Mouse (Mus musculus) lung, embryonic 14.5 days (tissue): ENCODE results near the gene Sytl2. TPM values are rescaled to one million over a fixed set of nuclear protein-coding genes. Genes with fewer than 3 reads are reported as not detected.
A peak's percentile ranks its signal among the peaks of the same experiment; 100 is the strongest.

ENCODE experiments used
- ATAC-seq: fragments of 200-750 bp; cut with Nextera tagmentation; 2 replicates; pipeline ENCODE4 v1.8.0; 2017; ENCODE audit warnings: mild to moderate bottlenecking, moderate TSS enrichment, moderate library complexity; ENCODE audit not compliant: insufficient read depth
- DNase-seq: peaks from one replicate; pipeline ENCODE4 v3.0.0-alpha.2; 2015
- H3K27ac ChIP-seq: fragments of 300-500 bp; sonication (generic); 2 replicates; pipeline ENCODE4 v1.5.1; 2014; ENCODE audit warnings: low read depth, mild to moderate bottlenecking, moderate library complexity
- H3K27me3 ChIP-seq: fragments of 300-500 bp; sonication (generic); 2 replicates; pipeline ENCODE4 v1.6.1; 2014; ENCODE audit warnings: low read length, control low read depth; ENCODE audit not compliant: insufficient read depth
- H3K36me3 ChIP-seq: fragments of 300-500 bp; sonication (generic); 2 replicates; pipeline ENCODE4 v1.6.1; 2014; ENCODE audit warnings: control low read depth; ENCODE audit not compliant: insufficient read depth
- H3K4me1 ChIP-seq: fragments of 300-500 bp; sonication (generic); 2 replicates; pipeline ENCODE4 v1.6.1; 2014; ENCODE audit warnings: antibody characterized with exemption, control low read depth; ENCODE audit not compliant: insufficient read depth
- H3K4me2 ChIP-seq: fragments of 300-500 bp; sonication (generic); 2 replicates; pipeline ENCODE4 v1.6.1; 2014; ENCODE audit warnings: mild to moderate bottlenecking
- H3K4me3 ChIP-seq: fragments of 300-500 bp; sonication (generic); 2 replicates; pipeline ENCODE4 v1.5.1; 2014; ENCODE audit warnings: low read depth, low read length
- H3K9ac ChIP-seq: fragments of 300-500 bp; sonication (generic); 2 replicates; pipeline ENCODE4 v1.6.1; 2014
- H3K9me3 ChIP-seq: fragments of 300-500 bp; sonication (generic); 2 replicates; pipeline ENCODE4 v1.6.1; 2016; ENCODE audit warnings: low read depth, low read length, control low read depth
- CTCF ChIP-seq: IDR thresholded peaks from 2 replicates; pipeline ENCODE4 v1.5.1; 2016; ENCODE audit warnings: antibody characterized with exemption, low read depth
- WGBS: fragments of 180-500 bp; shearing (Covaris S2); extraction: QIAGEN DNeasy Blood & Tissue Kit; methylation state at CpG from one replicate; pipeline ENCODE4 v1.1.7; 2014; 5-methylcytosine and 5-hydroxymethylcytosine counted together
- polyA plus RNA-seq: library from polyadenylated mRNA; unstranded; fragments of >200 nt; fragmentation: Nextera tagmentation; extraction: Ambion mirVana; gene quantifications from 2 replicates; pipeline ENCODE4 v1.2.1, GENCODE M21; 2014

Sytl2 gene
- polyA plus RNA-seq, 1 experiment from 2014 or later, result 4.0 TPM

DNA sequence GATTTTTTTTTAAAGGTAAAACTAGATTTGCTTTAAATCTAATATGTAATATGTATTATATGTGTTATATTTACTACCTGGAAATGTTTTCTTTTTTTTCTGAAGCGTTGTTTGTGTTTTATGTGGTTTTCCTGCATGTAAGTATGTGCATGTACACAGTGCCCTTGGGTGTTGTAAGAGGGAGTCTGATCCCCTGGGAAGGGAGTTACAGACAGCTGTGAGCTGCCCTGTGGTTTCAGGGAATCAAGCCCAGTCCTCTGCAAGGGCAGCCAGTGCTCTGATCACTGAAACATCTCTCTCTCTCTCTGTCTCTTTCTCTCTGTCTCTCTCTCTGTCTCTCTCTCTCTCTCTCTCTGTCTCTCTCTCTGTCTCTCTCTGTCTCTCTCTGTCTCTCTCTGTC, 19.3 kb upstream of the Sytl2 start:
- no peaks in the 10 kb centered on the region for H3K9me3 ChIP-seq
- H3K27ac ChIP-seq, result no peak overlapping the region
- no peak overlapping the region for H3K4me3 ChIP-seq
- ATAC-seq (no peak), DNase-seq (no peak)
- H3K9ac ChIP-seq, result no peak overlapping the region
- no peak for TF ChIP-seq CTCF
- no peaks in the 10 kb centered on the region for H3K36me3 ChIP-seq
- 84% methylated on average over 1 of the region's 1 CpGs for whole genome bisulfite sequencing
- H3K4me1 ChIP-seq, result no peaks in the 10 kb centered on the region
- H3K4me2 ChIP-seq, result no peak overlapping the region
- no peaks in the 10 kb centered on the region for H3K27me3 ChIP-seq

DNA sequence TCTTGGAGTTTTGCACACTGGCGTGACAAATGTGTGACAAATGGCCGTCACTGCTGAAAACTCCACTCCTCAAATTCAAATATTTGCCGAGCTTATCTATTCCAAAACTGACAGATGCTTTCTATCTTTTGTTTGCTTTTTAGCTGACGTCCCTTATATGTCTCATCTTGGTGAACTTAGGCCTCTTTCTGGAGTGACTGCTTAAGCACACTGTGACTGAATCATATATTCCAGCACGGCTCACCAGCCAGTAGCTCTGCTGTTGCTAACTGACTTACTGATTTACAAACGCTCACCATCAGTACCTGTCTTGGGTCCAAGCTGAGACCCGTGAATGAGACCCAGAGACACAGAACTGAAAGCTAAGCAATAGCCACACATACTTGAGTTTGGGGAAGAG, 17.3 kb upstream of the Sytl2 start:
- peak; percentile 28 for DNase-seq
- Histone ChIP-seq H3K27ac (no peak overlapping the region), H3K9ac (no peak overlapping the region), H3K27me3 (no peaks in the 10 kb centered on the region), H3K9me3 (no peaks in the 10 kb centered on the region), H3K4me2 (no peak overlapping the region), H3K36me3 (no peaks in the 10 kb centered on the region), H3K4me1 (no peaks in the 10 kb centered on the region), H3K4me3 (no peak overlapping the region)
- peak; percentile 12; the same call in 1 of the 2 replicates for ATAC-seq
- TF ChIP-seq CTCF, result no peak
- 17% methylated on average over 7 of the region's 7 CpGs for WGBS

DNA sequence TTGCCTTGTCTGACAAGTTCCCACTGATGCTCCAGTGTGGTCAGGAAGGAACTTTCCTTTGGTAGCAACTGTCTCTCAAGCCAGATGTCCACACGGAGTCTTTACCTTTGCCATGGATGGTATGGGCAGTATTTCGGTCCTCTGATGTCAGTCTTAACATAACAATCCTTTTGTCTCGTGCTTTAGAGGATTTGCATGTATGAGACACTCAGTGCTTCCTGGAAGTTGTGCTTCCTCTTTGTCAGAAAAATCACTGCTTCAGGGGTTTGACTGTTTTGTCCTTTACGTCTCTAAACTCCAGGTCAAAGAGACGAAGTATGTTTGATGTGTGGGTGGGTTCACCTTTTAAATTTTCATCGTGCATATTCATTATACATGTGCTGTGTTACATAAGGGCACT, 10.2 kb upstream of the Sytl2 start:
- Histone ChIP-seq H3K36me3 (no peaks in the 10 kb centered on the region), H3K4me2 (no peak overlapping the region), H3K4me1 (no peaks in the 10 kb centered on the region), H3K27ac (no peak overlapping the region), H3K9ac (no peak overlapping the region), H3K4me3 (no peak overlapping the region), H3K9me3 (no peaks in the 10 kb centered on the region), H3K27me3 (no peaks in the 10 kb centered on the region)
- ATAC-seq, result no peak
- no peak for TF ChIP-seq CTCF
- DNase-seq, result no peak
- 76% methylated on average over 6 of the region's 6 CpGs for WGBS

DNA sequence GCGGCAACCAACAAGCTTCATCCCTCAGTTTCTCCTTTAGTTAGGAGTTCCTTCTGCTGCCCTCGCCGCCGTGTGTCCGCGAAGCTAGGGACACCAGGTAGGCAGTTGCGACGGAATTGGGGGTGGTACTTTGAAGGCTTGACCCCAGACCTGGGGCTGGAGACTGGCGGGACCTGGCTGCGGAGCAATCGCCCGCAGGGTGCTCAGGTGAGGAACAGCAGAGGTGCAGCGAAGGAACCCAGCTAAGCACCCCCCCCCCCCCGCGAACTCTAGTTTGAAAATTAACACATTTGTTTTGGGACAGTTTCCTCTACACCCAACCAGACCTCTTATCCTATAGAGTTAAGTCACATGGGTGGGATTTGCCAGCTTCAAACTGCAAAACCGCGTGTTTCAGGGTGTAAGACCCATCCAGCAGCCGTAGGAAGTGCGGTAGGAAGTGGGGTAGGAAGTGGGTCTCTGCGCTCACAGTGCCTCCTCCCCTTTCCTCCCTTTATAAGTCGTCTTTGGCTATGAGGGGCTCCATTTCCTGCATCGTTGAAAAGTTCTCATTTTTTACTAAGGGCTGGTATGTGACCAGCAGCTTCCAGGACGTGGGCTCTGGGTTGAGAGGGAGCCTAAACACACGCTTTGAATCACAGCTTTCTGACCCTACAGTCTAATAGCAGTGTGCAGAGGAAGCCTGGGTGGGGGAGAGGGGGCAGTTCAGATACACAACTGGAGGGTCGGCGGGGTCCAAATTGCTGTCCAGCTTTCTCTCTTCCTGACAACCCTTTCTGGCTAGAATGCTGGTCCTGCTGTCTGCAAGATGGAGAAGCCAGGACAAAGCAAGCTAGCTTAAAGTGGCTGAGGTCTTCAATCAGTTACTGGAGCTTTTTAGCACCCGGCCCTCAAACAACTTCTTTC, 848 bp downstream of the Sytl2 start:
- H3K4me1 ChIP-seq, result no peaks in the 10 kb centered on the region
- no peak overlapping the region for H3K27ac ChIP-seq
- no peaks in the 10 kb centered on the region for H3K27me3 ChIP-seq
- DNase-seq (peak; percentile 35), ATAC-seq (peak; percentile 64; the same call in 1 of the 2 replicates)
- H3K4me3 ChIP-seq, result peak overlapping the region; percentile 59
- WGBS, result 3% methylated on average over 27 of the region's 27 CpGs
- peak overlapping the region; percentile 58 for H3K9ac ChIP-seq
- H3K36me3 ChIP-seq, result no peaks in the 10 kb centered on the region
- no peaks in the 10 kb centered on the region for H3K9me3 ChIP-seq
- H3K4me2 ChIP-seq, result peak overlapping the region; percentile 94
- TF ChIP-seq CTCF, result no peak

DNA sequence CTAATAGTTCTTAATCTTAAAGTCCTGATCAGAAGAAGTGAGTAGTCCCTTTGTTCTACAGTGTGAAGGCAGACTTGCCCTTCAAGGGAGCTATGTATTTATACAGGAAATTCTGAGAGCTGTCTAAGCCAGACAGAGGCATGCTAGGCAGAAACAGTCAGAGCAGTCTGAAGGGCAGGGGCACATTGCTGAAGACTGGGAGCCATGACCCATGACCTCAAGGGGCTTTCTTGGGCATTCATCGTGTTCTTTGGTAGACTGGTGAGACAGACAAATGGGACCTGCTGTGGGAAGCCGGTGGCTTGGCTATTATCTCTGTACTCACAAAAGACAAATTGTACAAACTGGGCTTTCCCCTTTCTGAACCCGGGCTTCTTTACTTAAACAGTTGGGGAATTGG, 4.0 kb downstream of the Sytl2 start:
- ATAC-seq (no peak), DNase-seq (peak; percentile 13)
- 9% methylated on average over 3 of the region's 3 CpGs for WGBS

DNA sequence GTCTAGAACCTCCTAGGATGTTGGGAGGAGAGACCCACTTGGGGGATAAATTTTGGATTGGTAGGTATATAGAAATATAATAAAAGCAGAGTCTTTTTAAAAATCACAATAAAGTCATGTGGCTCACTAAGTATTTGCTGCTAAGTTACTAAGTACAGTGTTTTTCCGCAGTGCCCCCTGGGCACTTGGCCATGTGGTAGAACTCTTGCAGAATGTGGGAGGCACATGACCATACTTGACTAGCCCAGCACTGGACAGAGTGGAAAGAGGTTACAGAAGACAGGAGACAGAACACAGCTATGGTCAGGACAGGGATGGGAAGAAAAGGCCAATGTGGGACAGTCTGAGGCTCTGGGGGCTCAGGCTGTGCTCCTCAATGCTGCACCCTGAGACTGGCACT, 4.9 kb downstream of the Sytl2 start:
- ATAC-seq (no peak), DNase-seq (no peak)
- WGBS, result 81% methylated on average over 1 of the region's 1 CpGs
- H3K4me3 ChIP-seq, result no peak overlapping the region
- TF ChIP-seq CTCF, result no peak
- no peak overlapping the region for H3K4me2 ChIP-seq
- H3K36me3 ChIP-seq, result no peaks in the 10 kb centered on the region
- H3K9me3 ChIP-seq, result no peaks in the 10 kb centered on the region
- H3K9ac ChIP-seq, result no peak overlapping the region
- no peaks in the 10 kb centered on the region for H3K27me3 ChIP-seq
- no peak overlapping the region for H3K27ac ChIP-seq
- H3K4me1 ChIP-seq, result no peaks in the 10 kb centered on the region

More for the DNA sequence above, 4.0 kb downstream of the Sytl2 start:
- Histone ChIP-seq H3K4me2 (no peak overlapping the region), H3K27ac (no peak overlapping the region), H3K9me3 (no peaks in the 10 kb centered on the region), H3K4me3 (no peak overlapping the region), H3K36me3 (no peaks in the 10 kb centered on the region), H3K9ac (no peak overlapping the region), H3K4me1 (no peaks in the 10 kb centered on the region), H3K27me3 (no peaks in the 10 kb centered on the region)
- TF ChIP-seq CTCF, result no peak

DNA sequence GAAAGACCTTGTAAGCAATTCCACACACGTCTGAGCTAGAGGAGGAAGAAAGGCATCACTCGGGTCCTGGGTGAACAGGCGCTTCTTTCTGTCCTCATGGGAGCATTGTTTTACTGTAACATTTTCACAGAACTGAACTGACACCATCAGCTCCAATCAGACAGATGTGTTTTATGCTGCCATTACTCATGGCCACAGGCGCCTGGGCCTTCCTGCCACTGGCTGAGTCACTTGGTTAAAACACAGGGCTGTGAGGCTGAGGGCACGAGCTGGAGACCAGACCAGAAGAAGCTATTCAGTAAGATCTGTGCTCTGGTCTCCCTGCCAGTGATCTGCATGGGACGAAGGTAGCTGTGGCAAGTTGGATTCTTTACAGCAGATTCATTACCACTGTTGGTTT, 6.0 kb downstream of the Sytl2 start:
- ATAC-seq (no peak), DNase-seq (no peak)
- H3K4me2 ChIP-seq, result no peak overlapping the region
- H3K27me3 ChIP-seq, result no peaks in the 10 kb centered on the region
- H3K27ac ChIP-seq, result no peak overlapping the region
- H3K36me3 ChIP-seq, result no peaks in the 10 kb centered on the region
- no peak for TF ChIP-seq CTCF
- 66% methylated on average over 6 of the region's 6 CpGs for WGBS
- H3K9me3 ChIP-seq, result no peaks in the 10 kb centered on the region
- H3K4me1 ChIP-seq, result peaks cover 4% of the 10 kb centered on the region; the same call in 1 of the 2 replicates
- H3K4me3 ChIP-seq, result no peak overlapping the region
- H3K9ac ChIP-seq, result no peak overlapping the region
